Mouse (Mus musculus): ENCODE results near the gene Rxfp2.

DNA sequence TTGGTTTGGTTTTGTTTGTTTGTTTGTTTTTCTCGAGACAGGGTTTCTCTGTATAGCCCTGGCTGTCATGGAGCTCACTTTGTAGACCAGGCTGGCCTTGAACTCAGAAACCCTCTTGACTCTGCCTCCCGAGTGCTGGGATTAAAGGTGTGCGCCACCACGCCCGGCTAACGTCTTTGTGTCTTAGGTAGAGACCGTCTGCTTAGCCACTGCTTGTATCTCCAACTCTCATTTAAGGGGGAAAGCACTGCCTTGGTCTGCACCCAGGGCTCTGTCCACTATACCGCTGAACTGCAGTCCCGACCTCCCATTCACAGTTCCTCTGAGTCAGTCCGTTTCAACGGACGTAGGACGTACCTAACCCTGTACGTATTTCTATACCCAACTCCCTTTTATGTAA is 6.4 kb downstream of the Rxfp2 start:
- TF ChIP-seq GATA1 (IDR thresholded peaks at IDR 0.05; ENCODE audit: low read length): no peak
- no peak for TF ChIP-seq TAL1 (IDR thresholded peaks at IDR 0.05; ENCODE audit: low read length)
